Mouse (Mus musculus) gastrocnemius, adult 8-10 months (tissue): ENCODE results near the gene Slc30a3. TPM values are rescaled to one million over a fixed set of nuclear protein-coding genes. Genes with fewer than 3 reads are reported as not detected.

Experiments
- DNase-seq, 2 experiments: peaks; one replicate each; pipeline ENCODE4 v3.0.0; 2022; ENCODE audit warnings: low spot score in 2 of 2
- total RNA-seq, 4 experiments: library from RNA; stranded (reverse); gene quantifications; 2 replicates each; pipeline ENCODE4 v1.2.4; 2022

Slc30a3 gene
- total RNA-seq: under 1 TPM in 2 of 4 experiments, not detected in 2; 0.18 to 0.24 TPM

DNA sequence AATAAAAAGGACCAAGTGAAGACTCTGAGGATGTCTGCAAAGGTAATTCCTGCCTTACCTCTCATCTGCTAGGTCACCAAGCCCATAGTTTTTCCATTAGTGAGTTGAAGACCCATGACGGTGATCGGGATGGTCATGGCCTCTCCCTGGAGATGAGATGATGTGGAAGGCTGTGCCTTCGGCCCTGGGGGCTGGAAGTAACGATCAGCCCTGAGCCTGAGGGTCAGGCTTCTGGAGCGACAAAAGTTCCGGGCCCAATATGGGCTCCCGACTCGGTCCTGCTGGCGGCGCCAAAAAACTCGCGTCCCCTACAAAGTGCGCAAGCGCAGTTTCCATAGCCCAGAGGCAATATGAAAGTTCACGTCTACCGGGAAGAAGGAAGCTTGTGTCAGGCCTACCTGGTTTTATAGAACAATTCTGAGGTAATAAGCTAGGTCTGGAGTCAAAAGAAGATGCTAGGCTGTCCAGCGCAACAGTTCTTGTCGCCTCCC, at the start of gene Slc30a3:
Gene Slc30a3, minus strand, starts transcription at position 238 of the 491 bp plus-strand sequence.
- no peak for DNase-seq

DNA sequence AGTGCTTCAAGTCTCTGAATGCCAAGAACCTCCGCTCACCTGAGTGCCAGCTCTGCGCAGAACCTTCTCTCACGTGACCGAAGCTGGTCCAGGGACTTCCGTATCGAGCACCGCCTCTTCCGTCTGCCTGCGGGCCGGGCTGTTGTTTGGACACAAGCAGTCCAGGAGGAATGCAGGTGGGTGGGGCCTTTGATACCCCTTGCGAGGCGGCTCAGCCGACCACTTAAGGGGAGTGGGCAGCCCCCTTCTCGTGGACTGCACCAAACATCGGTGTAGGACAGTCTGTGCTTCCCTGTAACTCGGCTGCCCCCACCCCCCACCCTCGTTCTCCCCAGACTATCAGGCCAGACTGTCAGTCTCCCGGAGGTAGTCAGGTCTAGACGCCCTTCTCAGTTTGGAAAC, 46.1 kb upstream of the Slc30a3 start, which contains the start of gene Mpv17:
Gene Mpv17, minus strand, starts transcription at position 100 of the 402 bp plus-strand sequence.
- DNase-seq: peak; percentile 65 to 81

DNA sequence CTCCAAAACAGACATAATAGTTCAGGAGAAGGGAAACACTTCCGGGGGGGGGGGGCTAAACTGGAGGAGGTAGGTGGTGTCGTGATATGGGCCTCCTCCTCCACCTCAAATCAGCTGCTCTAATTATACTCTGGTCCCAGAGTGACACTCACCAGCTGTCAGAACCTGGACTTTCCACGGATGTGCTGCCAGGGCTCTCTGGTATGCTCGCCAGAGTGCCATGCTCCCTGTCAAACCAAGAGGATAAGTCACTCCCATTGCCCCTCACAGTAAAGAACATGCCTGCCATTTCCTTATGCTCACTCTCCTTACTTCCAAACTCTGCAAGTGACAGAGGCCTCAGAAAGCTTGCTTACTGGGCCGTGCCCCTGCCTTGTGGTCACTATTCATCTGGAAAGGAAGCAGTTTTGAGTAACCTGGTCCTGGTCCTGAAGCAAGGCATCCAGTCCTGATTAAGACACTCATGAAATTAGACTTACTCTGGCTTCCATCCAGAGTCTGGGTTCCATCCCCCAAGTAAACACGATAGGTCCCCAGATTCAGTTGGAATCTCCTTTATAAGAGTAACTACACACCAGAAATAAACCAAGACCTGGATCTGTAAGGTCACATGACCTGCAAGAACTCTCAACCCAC, 45.6 kb upstream of the Slc30a3 start:
- peak in 1 of 2 experiments; percentile 49 for DNase-seq

DNA sequence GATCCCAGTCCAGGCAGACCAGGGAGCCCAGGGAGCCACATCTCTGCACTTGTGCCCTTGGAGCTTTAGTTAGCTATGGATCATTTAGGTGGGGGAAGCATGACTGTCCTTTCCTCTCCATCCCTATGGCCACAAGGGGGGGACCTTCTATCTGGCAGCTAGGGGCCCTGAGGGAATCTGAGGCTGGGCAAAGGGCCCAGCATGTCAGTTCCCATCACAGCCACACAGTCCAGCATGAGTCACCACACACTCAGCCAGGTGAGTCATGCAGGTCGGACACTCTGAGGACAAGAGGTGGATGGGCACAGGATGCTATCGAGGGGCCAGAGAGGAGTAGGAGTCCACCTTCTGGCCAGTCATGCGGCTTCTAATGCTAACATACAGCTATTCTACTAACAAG, 43.7 kb upstream of the Slc30a3 start:
- DNase-seq: peak in 1 of 2 experiments; percentile 27

DNA sequence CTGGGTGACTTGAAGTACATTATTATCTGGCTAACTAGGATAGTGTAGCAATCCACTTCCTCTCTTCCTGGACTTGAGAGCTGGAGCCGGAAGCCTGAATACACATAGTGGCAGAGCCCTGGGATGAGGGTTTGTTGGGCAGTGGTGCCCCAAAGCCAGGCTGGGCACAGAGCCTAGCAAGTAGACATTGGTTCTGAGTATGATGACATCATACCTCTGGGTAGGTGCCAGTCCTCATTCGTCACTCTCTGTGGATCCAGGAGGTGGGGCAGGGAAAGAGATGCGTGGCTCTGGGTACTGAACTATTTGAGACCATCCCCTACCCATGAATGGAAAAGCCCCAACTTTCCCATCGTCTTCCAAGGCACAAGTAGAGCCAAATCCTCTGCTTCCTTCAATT, 41.7 kb upstream of the Slc30a3 start:
- no peak for DNase-seq

DNA sequence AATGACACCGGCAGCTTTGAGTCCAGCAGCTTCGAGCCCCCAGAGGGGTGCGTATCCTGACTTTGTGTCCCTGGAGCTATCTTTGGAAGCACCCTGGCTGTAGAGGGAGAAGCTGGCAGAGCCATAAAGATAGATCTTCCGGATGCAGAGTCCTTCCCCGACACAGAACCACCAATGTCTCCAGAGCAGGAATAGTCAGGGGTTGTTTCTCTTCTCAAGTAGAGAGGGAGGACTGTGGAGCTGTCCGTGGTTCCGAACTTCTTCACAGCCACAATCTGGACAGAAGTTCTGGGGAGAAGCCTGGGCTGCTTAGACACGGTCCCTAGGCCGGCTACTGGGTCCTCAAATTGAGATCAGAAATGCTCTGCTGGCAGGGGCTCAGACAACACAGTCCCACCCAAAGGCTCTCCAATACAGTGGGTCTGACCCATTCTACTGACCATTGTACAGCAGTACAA, 31.0 kb upstream of the Slc30a3 start:
- DNase-seq: no peak

DNA sequence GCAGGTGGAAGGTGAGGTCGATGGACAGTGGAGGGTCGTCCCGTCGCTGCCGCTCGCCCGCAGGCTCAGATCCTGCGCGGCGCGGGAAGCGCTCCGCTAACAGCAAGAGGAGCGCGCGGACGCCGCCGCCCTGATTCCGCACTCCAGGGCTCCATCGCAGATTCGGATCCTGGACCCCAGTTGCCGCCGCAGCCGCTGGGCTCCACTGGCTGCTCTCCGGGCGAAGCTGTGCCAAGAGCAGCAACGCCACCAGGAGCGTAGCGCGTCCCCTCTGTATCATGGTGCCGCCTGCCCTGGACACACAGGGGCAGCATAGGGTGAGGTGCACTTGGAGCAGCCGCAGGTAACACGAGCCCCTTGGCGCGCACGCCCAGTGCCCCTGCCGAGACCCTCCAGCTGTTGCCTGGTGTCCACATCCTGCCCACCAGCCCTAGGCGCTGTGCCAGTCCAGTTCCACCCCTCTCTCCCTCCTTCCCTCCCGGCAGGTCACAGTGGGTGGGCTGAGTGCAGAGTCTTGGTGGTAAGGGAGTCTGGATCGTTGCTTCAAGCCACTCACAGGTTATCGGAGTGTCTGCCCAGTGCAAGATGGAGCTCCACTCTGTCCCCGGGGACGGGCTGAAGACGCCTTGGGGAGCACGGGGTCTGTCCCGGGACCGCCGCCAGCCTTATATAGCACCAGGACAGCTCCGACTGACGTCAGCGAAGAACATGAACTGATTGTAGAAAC, 30.4 kb upstream of the Slc30a3 start, which contains the start of gene Ucn:
Gene Ucn, minus strand, starts transcription at position 589 of the 727 bp plus-strand sequence.
- no peak for DNase-seq

DNA sequence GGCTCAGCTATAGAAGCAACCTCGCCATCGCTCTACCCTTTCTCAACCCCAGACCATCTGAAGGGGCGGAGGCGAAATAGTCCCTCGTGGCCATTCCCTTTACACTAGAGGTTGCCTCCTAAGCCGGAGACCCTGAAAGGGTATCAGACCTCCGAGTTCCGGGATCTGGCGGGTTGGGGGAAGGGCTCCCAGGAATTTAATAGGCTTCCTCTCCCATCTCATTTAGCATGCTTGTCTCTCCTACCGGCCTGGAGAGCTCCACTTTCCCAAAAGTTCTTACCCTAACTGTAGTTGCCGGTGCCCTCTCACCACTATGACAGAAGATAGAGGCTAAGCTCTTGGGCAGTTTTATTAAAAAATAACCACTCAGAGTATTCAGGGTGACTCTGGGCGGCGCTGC, 29.6 kb upstream of the Slc30a3 start:
- no peak for DNase-seq

DNA sequence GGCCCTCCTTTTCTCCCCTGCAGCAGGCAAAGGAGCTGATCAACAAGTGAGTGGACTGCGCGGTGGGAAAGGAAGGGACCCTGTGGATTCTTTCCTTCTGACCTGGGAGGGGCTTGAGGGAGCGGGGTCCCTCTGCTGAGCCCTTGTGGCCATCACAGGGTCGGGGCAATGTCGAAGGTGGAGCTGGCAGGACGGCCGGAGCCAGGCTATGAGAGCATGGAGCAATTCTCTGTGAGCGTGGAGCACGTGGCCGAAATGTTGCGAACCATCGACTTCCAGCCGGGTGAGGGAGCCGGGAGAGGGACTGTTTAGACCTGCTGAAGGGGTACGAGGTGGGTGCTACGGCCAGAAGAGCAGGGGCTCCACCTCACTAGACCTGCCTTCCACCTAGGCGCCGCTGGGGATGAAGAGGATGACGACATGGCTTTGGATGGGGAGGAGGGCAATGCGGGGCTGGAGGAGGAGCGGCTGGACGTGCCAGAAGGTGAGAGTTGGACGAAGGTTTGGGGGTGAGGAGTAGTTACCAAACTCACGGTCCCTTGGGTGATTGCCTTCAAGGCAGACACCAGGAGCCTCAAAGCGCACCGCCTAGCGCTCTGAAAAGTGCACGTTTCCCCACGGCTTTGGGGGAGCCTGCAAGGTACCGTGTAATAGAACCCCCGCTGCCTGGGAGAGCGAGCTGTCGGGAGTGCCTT, 28.8 kb upstream of the Slc30a3 start:
- no peak for DNase-seq

DNA sequence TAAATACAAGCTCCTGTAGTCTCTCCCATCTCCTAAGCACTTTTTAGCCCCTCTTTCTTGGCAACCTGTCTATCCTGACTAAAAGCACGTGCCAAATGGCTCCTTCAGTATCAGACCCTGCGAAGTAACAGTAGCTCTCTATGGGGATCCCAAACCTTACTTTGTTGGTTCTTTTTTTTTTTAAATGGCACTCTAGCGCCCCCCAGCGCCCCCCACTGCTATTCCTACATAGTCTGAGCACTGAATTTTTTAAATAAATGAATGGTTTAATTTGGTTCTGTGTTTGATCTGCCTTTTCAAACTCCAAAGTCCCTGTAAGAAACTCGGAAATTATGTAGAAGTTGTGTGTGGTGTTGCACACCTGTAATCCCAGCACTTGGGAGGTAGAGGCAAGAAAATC, 18.0 kb upstream of the Slc30a3 start:
- no peak for DNase-seq

DNA sequence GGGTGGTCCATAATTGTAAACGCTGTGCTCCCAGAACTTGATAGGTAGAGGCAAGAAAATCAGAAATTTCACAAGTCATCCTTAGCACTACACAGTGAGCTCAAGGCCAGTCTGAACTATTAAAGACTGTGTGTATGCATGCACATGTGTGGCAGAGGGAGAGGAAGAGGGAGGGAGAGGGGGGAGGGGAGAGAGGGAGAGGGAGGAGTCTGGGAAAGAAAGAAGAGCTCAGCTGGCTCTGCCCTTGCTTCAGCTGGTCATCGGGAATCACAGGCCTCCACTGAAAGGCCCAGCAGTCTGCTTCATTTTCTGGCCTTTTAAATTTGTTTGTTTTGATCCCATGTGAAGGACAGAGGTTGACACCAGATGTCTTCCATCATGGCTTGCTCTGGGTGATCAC, 15.4 kb upstream of the Slc30a3 start:
- DNase-seq: no peak

DNA sequence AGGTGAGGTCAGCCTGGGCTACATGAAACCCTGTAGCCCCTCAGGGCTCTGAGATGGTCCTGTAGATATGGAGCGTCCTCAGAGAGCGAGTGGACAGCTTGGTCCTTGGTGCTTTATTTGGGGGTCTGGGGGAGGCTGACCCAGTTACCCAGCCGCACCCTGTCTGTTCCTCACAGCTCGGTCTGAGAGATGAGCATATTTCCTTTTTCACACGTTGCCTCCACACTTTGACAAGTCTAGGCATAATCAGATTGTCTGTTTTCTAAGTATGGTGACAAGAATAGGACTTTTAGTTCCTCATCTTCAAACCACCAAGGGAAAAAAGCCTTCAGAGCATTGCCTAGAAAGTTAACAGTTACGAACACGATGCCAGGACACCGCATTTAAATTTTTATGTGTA, 13.1 kb upstream of the Slc30a3 start:
- DNase-seq: no peak

DNA sequence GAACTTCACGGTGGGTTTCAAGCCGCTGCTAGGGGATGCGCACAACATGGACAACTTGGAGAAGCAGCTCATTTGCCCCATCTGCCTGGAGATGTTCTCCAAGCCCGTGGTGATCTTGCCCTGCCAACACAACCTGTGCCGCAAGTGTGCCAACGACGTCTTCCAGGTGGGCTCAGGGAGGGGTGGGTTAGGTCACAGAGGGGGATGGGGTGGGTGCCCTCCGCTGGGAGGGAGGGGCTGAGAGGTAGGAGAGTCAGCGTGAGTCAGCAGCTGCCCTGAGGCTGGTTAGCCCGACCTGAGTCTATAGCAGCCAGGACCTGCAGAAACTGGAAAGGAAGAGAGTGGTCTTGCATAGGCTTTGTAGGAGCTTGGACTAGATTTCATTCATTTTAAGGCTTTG, 8.9 kb upstream of the Slc30a3 start:
- DNase-seq: peak in 1 of 2 experiments; percentile 15

DNA sequence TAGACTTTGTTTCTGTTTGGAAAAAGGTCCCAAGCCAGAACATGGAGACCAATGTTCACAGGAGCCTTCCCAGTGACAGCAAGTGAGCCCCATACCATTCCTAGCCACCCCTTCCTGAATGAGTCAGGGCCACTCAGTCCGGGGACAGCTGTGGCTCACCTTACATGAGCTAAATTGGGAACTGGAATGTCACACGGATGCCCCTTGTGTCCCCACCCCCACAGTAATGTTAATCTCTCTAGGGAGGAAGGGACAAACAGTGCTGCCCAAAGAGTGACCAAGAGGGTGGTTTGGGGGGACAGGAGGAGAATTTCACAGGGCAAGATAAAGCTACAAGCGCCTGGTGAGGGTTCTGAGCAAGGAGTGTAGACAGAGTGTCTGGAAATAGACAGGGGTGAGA, 8.3 kb upstream of the Slc30a3 start, which contains the start of gene Trim54:
Gene Trim54, plus strand, starts transcription at position 359 of the 400 bp plus-strand sequence.
- peak; percentile 60 to 69 for DNase-seq

DNA sequence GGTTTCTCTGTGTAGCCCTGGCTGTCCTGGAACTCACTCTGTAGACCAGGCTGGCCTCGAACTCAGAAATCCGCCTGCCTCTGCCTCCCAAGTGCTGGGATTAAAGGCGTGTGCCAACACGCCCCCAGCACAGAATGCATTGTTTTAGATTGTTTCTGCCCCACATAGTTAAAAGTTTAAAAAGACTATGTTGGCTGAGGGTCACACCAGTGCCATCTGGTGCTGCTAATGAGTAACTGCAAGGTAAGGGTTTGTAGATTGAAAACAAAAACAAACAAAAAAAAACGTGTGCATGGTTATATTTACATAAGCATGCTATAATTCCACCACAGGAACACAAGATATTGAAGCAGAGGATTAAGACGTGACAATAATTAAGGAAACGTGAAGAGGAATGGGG, 2.7 kb upstream of the Slc30a3 start:
- no peak for DNase-seq

DNA sequence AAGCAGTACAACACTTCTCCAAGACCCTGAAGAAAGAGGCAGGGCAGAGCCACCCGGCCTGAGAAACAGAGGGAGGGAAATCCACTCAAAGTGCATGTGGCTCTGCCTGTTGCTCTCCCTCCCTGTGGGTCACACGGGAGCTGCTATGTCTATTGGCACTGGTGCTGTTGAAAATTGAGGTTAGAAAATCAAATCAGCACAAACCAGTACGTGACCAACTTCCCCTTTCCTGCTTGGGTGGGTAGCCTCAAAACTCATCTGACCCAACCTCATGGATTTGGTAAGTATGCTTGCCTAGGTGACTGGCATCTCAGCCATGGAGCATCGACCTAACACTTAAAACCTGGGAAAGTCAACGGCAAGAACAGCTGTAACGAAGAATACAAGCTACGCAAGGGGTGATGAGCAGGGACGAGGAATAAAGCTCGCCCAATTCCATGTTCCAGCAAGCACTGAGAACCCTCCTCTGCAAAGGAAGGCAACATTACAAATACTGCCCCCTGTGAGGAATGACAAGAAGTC, 2.2 kb downstream of the Slc30a3 start, which contains the start of gene Dnajc5g:
Gene Dnajc5g, plus strand, starts transcription at position 472 of the 522 bp plus-strand sequence.
- no peak for DNase-seq

DNA sequence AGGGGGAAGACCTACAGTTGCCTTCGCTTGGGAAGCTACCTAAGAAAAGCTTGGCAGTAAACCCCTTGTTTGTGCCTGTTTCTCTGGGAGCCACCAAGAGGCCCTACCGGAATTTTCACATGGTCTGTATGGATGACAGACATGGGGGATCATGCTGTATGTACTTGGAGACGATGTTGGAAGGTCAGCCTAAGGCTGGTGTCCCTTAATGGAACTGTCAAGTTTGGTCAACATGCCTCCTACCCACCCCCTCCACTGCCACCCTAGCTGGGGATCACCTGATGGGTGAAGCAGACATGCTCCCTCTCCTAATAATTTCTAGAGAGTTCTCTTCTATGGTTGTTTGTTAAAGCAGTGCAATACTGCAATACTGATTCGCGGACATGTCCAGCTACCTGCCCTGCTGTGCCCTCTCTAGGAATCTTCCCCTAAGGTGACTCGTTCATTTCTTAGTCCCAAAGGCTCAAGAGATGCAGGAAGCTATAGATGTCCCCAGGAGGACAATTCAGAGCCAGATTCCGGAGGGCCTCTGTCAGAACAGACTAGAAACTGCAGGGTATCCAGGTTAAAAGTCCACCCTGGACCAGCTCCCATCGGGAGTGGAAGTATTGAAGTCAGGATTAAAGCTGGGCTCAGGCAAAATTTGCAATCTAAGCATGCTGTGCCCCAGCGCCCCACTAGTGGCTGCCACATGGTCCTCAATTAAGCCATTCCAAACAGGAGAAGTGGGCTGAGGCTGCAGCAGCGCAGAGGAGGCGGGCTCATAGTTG, 12.1 kb downstream of the Slc30a3 start:
- DNase-seq: no peak

DNA sequence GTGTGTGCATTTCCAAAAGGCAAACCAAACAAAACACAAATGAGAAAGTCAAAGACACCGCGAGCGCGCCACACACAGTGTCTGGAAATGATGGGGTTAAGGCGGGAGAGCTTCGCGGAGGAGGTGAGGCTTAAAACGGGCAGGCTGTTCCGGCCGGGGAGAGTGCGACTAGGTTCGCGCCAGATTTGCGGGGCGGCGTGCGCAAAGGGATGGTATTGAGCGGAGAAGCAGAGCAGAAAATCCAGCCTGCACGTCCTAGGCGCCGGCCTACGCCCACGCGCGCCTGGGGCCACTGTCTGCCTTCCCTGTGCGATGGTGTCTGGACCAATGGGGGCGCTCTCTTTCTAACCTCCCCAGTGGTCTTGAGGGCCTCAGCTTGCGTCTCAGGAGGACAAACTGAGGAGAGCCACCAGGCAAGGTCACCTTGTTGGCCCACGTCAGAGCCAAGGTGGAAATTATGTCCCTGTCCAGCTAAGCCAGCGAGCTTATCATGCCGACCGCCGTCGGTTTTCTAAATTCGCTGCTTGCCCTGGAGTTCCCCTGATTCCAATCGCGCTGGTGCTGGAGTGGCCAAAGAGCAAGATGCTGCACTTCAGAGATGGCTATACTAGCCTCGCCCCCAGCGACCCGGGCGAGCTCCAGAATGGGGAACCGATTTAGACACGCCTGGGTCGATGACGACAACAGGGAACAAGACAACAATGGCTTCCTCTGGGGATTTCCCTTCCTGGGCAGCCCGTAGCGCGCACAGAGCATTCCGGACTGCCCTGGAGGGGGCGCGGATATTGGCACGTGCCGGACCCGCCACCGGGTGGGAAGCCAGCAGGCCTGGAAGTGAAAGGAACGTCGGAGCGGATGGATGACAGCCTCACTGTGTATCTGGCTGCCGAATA, 13.0 kb downstream of the Slc30a3 start:
- no peak for DNase-seq

DNA sequence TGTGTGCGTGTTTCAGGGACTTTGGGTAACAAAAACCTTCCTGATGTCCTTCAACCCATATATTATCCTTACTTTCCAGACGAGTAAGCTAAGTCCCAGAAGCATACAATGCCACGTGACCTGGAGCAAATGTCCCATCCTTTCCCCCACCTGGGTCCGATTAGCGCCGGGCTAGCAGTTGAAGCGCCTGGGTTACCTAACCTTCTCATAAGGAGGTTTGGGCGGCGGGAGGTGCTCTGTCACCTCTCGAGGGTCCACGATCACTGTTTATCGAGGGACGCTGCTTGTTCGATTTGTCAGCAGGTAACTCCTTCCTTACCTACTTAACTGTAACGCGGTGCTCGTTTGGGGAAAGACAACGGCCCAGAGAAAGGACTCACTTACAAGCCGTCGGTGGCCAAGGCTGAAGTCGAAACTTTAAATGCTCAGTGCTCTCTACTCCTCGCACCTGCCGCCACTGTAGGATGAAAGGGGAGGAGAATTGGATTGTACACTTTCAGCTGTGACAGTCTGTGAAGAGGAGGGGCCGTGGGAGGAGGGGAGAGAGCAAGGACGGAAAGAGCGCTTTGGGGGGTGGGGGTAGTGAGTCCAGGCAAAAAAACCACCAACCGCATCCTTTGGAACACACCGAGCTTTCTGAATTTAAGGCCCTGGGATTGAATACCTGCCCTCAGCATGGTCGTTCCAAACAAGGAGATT, 13.8 kb downstream of the Slc30a3 start:
- no peak for DNase-seq
